Mouse (Mus musculus) forebrain, postnatal 0 days (tissue): ENCODE data around the gene Bglap. TPM values are rescaled to one million over a fixed set of nuclear protein-coding genes. Genes with fewer than 3 reads are reported as not detected.
A peak's percentile ranks its signal among the peaks of the same experiment; 100 is the strongest.
"Not testable (repeated sequence)": the region's sequence is repeated elsewhere in the genome, so short reads cannot be mapped to it uniquely, and the experiment has no call there.

Experiments used
- ATAC-seq: fragments of 200-750 bp; cut with Nextera tagmentation; 2 replicates; pipeline ENCODE4 v1.8.0; 2017; ENCODE audit warnings: mild to moderate bottlenecking, moderate library complexity
- DNase-seq: peaks from one replicate; pipeline ENCODE4 v3.0.0-alpha.2; 2015
- H3K27ac ChIP-seq: fragments of 300-500 bp; sonication (generic); 2 replicates; pipeline ENCODE4 v1.5.1; 2014; ENCODE audit warnings: low read depth, mild to moderate bottlenecking, antibody characterized with exemption, low read length, moderate library complexity, mixed read lengths
- H3K27me3 ChIP-seq: fragments of 300-500 bp; sonication (generic); 2 replicates; pipeline ENCODE4 v1.6.1; 2014; ENCODE audit warnings: mild to moderate bottlenecking, low read length, mixed read lengths; ENCODE audit not compliant: insufficient read depth
- H3K36me3 ChIP-seq: fragments of 300-500 bp; sonication (generic); 2 replicates; pipeline ENCODE4 v1.6.1; 2014; ENCODE audit warnings: mild to moderate bottlenecking, moderate library complexity; ENCODE audit not compliant: insufficient read depth
- H3K4me1 ChIP-seq: fragments of 300-500 bp; sonication (generic); 2 replicates; pipeline ENCODE4 v1.6.1; 2014; ENCODE audit warnings: antibody characterized with exemption; ENCODE audit not compliant: insufficient read depth
- H3K4me2 ChIP-seq: fragments of 300-500 bp; sonication (generic); 2 replicates; pipeline ENCODE4 v1.6.1; 2014; ENCODE audit warnings: low read depth, mild to moderate bottlenecking, moderate library complexity
- H3K4me3 ChIP-seq: fragments of 300-500 bp; sonication (generic); 2 replicates; pipeline ENCODE4 v1.5.1; 2014; ENCODE audit warnings: low read depth, low read length, mixed read lengths
- H3K9ac ChIP-seq: fragments of 300-500 bp; sonication (generic); 2 replicates; pipeline ENCODE4 v1.6.1; 2014; ENCODE audit warnings: mild to moderate bottlenecking
- H3K9me3 ChIP-seq: fragments of 300-500 bp; sonication (generic); 2 replicates; pipeline ENCODE4 v1.6.1; 2016; ENCODE audit warnings: low read length
- CTCF ChIP-seq: sonication (generic); IDR thresholded peaks from 2 replicates; pipeline ENCODE4 v1.5.1; 2016; ENCODE audit warnings: antibody characterized with exemption, control low read depth, low read depth
- WGBS: fragments of 180-500 bp; shearing (Covaris S2); extraction: QIAGEN DNeasy Blood & Tissue Kit; methylation state at CpG from one replicate; pipeline ENCODE4 v1.1.7; 2014; 5-methylcytosine and 5-hydroxymethylcytosine counted together
- polyA plus RNA-seq: library from polyadenylated mRNA; unstranded; fragments of >200 nt; fragmentation: Nextera tagmentation; extraction: Ambion mirVana; gene quantifications from 2 replicates; pipeline ENCODE4 v1.2.1, GENCODE M21; 2015
- total RNA-seq: library from RNA; depleted of rRNA; stranded (reverse); fragments of >200 nt; gene quantifications from 2 replicates; pipeline ENCODE4 v1.2.3, GENCODE M21; 2014

The Bglap gene
- total and polyA plus RNA-seq, 2 experiments from 2014 or later = 0.76 TPM; not detected in 1

GRCm38 (mm10) chr3:88395288-88395687 is 11.0 kb upstream of the Bglap start:
- DNase-seq = no peak
- no peak overlapping the region for H3K4me3 ChIP-seq
- no peak overlapping the region for H3K27ac ChIP-seq
- no peaks in the 10 kb centered on the region for H3K27me3 ChIP-seq
- H3K4me2 ChIP-seq = no peak overlapping the region
- no peaks in the 10 kb centered on the region for H3K36me3 ChIP-seq
- no peaks in the 10 kb centered on the region for H3K4me1 ChIP-seq
- ATAC-seq = no peak
- no peaks in the 10 kb centered on the region for H3K9me3 ChIP-seq
- no peak overlapping the region for H3K9ac ChIP-seq
- TF ChIP-seq CTCF = no peak
- WGBS = 94% methylated on average over 6 of the region's 6 CpGs

DNA sequence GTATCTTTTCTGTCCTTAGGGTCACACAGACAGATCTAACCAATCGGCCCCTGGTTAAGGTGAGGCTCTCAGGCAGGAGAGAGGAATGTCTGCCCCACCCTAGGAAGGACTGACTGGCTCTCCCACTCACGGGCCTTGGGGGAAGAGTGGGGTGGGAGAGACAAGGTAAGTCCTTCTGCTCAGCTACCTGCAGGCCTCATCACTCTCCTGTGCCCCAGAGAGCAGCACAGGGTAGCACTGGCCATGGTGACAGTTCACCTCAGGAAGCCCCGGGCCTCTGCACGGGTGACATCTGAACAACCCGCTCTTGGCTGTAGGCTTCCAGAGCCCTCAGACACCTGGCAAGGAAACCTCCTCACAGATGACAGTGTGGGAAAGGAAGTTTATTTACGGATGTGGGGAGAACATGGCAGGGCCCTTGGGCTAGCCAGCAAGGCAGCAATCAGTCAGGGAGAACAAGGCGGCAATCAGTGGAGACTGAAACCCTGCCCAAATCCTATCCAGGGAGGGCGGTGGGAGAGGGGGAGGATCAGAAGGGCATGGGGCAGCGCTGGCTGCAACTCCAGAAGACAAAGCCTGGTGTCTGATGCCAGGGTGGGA is 9.6 kb upstream of the Bglap start:
- H3K36me3 ChIP-seq = no peaks in the 10 kb centered on the region
- ATAC-seq (no peak), DNase-seq (no peak)
- H3K9me3 ChIP-seq = no peaks in the 10 kb centered on the region
- no peaks in the 10 kb centered on the region for H3K27me3 ChIP-seq
- TF ChIP-seq CTCF = no peak
- 90% methylated on average over 9 of the region's 9 CpGs for WGBS
- no peak overlapping the region for H3K4me3 ChIP-seq
- no peaks in the 10 kb centered on the region for H3K4me1 ChIP-seq
- H3K27ac ChIP-seq = no peak overlapping the region
- no peak overlapping the region for H3K9ac ChIP-seq
- H3K4me2 ChIP-seq = no peak overlapping the region

GRCm38 (mm10) chr3:88382383-88382782 is 1.9 kb downstream of the Bglap start:
- H3K4me2 ChIP-seq, H3K27ac ChIP-seq: not testable (repeated sequence)
- ATAC-seq = 0 out of 2 replicates have a peak, but pooled peaks have one; percentile 9

GRCm38 (mm10) chr3:88381389-88382315 is 2.6 kb downstream of the Bglap start:
- not testable (repeated sequence) for H3K36me3 ChIP-seq, H3K4me1 ChIP-seq, H3K27me3 ChIP-seq, H3K9me3 ChIP-seq
- peak overlapping the region; percentile 54; the same call in 1 of the 2 replicates for H3K27ac ChIP-seq
- 10% methylated on average over 17 of the region's 22 CpGs for WGBS
- H3K4me2 ChIP-seq = peak overlapping the region; percentile 43
- H3K4me3 ChIP-seq = peak overlapping the region; percentile 17; the same call in 1 of the 2 replicates
- peak overlapping the region; percentile 22; the same call in 1 of the 2 replicates for H3K9ac ChIP-seq
- DNase-seq = peak; percentile 78
- peak; percentile 97 for ATAC-seq

More at GRCm38 (mm10) chr3:88382383-88382782, 1.9 kb downstream of the Bglap start:
- H3K27me3 ChIP-seq, H3K9me3 ChIP-seq, H3K4me1 ChIP-seq, H3K36me3 ChIP-seq, H3K4me3 ChIP-seq, H3K9ac ChIP-seq, DNase-seq: not testable (repeated sequence)
- WGBS = 20% methylated on average over 1 of the region's 7 CpGs

DNA sequence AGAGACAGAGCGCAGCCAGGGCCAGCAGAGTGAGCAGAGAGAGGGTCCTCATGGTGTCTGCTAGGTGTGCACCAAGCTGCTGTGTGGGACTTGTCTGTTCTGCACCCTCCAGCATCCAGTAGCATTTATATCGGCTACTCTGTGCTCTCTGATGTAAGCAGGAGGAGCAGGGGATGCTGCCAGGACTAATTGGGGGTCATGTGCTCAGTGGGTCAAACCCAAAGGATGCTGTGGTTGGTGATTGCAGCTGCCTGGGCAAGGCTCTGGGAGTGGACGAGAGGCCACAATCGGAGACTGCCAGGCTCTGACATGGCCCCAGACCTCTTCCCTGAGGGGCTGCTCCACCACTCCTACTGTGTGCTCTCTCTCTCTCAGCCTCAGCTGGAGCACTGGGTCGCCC is 5.7 kb downstream of the Bglap start, which contains the start of gene Bglap2:
TSS of gene Bglap2 (minus strand) at position 101 of the 400 bp plus-strand sequence.
- H3K4me2 ChIP-seq, H3K9ac ChIP-seq, H3K36me3 ChIP-seq, DNase-seq, H3K9me3 ChIP-seq, H3K4me1 ChIP-seq, ATAC-seq, H3K27ac ChIP-seq, H3K27me3 ChIP-seq, H3K4me3 ChIP-seq: not testable (repeated sequence)
- 76% methylated on average over 5 of the region's 5 CpGs for WGBS

GRCm38 (mm10) chr3:88376644-88377043 is 7.6 kb downstream of the Bglap start:
- Histone ChIP-seq H3K4me2 (0 out of 2 replicates have a peak overlapping the region, but pooled peaks have one; percentile 19), H3K27ac (peak overlapping the region; percentile 72; the same call in 1 of the 2 replicates)
- not testable (repeated sequence) for DNase-seq, H3K36me3 ChIP-seq, H3K27me3 ChIP-seq, H3K4me3 ChIP-seq, H3K9me3 ChIP-seq, H3K4me1 ChIP-seq, H3K9ac ChIP-seq
- 24% methylated on average over 5 of the region's 7 CpGs for WGBS
- peak; percentile 28 for ATAC-seq

GRCm38 (mm10) chr3:88375750-88376626 is 8.3 kb downstream of the Bglap start:
- not testable (repeated sequence) for H3K36me3 ChIP-seq, H3K4me3 ChIP-seq, H3K9me3 ChIP-seq, H3K4me1 ChIP-seq, H3K9ac ChIP-seq, H3K27me3 ChIP-seq
- Histone ChIP-seq H3K4me2 (0 out of 2 replicates have a peak overlapping the region, but pooled peaks have one; percentile 19), H3K27ac (peak overlapping the region; percentile 72)
- DNase-seq = peak; percentile 66
- 14% methylated on average over 18 of the region's 19 CpGs for WGBS
- peak; percentile 98 for ATAC-seq

DNA sequence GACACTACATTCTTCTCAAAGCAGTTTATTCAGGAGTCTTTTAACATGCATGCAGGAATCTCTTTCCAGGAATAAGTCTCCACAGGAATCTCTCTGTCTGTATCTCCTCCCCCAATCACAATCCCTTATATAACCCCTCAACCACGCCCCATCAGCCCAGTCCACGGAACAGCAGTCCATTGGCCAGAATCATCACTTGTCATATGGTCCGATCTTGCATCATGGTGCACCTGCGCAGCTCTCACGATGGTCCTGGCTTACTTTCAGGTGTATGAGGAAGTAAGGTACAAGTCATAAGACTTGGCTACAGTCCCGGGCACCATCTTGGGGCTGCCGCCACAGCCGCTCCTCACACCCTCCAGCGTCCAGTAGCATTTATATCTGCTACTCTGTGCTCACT is 11.6 kb downstream of the Bglap start, which contains the start of gene Bglap3:
TSS of gene Bglap3 (minus strand) at position 101 of the 400 bp plus-strand sequence.
- H3K4me3 ChIP-seq, ATAC-seq, H3K27ac ChIP-seq, DNase-seq, H3K36me3 ChIP-seq, H3K27me3 ChIP-seq, H3K9me3 ChIP-seq, H3K4me1 ChIP-seq, H3K9ac ChIP-seq, H3K4me2 ChIP-seq: not testable (repeated sequence)
- 95% methylated on average over 9 of the region's 9 CpGs for WGBS

GRCm38 (mm10) chr3:88368511-88368910 is 15.8 kb downstream of the Bglap start:
- not testable (repeated sequence) for H3K27me3 ChIP-seq, H3K9ac ChIP-seq, H3K36me3 ChIP-seq, H3K9me3 ChIP-seq, H3K4me2 ChIP-seq, H3K27ac ChIP-seq, H3K4me1 ChIP-seq, ATAC-seq, H3K4me3 ChIP-seq, DNase-seq
- 90% methylated on average over 7 of the region's 7 CpGs for WGBS
